Mouse (Mus musculus) cerebellum, adult (tissue): ENCODE measurements around the gene Gtf2f2.
"Not testable (repeated sequence)": the region's sequence is repeated elsewhere in the genome, so short reads cannot be mapped to it uniquely, and the experiment has no call there.

Experiments used
- ATAC-seq: cut with Nextera tagmentation; 2 replicates; pipeline ENCODE4 v1.9.2; 2017; ENCODE audit warnings: mild to moderate bottlenecking, moderate library complexity, mixed read lengths; ENCODE audit not compliant: insufficient number of reproducible peaks, low FRiP score, low TSS enrichment

The Gtf2f2 gene

GRCm38 (mm10) chr14:75931266-75931665 is 79.4 kb downstream of the Gtf2f2 start:
- no peak for ATAC-seq

- ATAC-seq: not testable (repeated sequence)
Observed at GRCm38 (mm10) chr14:75929713-75930112, 81.0 kb downstream of the Gtf2f2 start.

- no peak for ATAC-seq
Observed at GRCm38 (mm10) chr14:75923314-75924052, 87.2 kb downstream of the Gtf2f2 start.

DNA sequence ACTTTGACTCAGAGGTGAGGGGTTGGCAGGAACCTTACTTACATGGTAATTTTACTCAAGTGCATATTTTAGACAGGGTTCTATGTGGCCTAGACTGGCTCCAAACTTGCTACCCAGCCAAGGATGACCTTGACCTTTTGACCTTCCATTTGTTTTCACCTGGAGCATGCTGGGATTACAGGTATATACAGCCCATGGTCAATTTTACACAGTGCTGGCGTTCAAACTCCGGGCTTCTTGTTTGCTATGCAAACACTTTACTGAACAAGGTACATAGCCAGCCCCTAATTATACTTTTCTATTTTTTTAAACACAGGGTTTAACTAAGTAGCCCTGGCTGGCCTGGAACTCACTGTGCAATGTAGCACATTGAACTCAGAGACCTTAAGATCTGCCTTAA is 98.0 kb downstream of the Gtf2f2 start:
- ATAC-seq: no peak

DNA sequence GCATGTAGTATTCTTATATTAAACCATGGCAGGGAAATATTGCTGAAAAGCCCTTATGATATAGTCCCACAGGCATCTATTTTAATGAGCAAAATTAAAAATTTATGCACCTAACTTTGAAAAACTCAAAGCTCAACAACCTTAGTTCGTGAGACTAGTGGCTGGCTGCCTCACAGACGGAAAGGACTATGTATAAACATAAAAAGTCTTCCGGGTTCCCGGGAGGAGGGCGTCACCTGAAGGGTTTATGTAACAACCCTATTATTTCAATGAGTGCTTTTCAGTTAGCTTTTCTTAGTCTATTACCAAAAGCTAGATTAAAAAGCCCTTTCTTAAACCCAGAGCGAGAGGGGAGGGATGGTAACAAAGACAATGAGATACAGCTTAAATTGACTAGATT is 98.7 kb downstream of the Gtf2f2 start:
- ATAC-seq: no peak

GRCm38 (mm10) chr14:75906931-75907330 is 103.7 kb downstream of the Gtf2f2 start:
- no peak for ATAC-seq

DNA sequence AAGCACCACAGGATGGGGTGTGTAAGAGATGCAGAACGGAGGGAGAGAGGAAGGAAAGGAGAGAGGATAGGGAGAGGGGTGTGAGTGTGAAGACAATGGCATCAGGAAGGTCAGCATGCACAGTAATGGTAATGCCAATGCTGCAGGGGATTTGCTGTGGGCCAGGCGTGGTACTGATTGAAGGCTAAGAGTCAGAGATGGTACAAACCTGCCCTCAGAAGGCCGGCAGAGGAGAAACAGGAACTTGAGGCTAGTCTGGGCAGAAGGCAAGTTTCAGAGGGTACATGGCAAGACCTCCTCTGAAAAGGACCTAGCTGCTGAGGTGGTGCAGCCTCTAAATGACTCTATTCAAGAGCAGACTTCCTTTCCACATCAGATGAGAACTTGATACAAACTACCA is 105.7 kb downstream of the Gtf2f2 start:
- no peak for ATAC-seq

GRCm38 (mm10) chr14:75903131-75903530 is 107.5 kb downstream of the Gtf2f2 start:
- ATAC-seq: no peak

DNA sequence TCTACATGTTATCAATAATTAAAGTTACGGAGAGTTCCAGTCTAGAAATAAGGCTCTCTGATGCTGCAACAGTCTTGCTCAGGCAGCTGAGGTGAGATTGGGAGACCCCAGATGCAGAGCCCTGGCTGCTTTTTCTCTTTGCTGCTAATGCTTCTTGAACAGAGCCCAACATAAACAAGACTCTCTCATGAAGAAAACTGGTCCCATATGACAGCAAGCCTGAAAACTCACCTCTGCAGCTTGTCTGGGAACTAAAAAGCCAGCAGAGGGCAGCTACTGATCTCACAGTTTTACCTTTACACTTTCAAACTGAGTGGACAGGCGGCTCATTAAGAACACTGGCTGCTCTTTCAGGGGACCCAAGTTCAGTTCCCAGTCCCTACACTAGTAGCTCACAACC is 108.7 kb downstream of the Gtf2f2 start:
- ATAC-seq: no peak

GRCm38 (mm10) chr14:75900793-75901499 is 109.7 kb downstream of the Gtf2f2 start:
- ATAC-seq: no peak

- ATAC-seq: peak; percentile 93
Observed at GRCm38 (mm10) chr14:75899566-75899965, 111.1 kb downstream of the Gtf2f2 start.

GRCm38 (mm10) chr14:75892118-75892517 is 118.5 kb downstream of the Gtf2f2 start:
- ATAC-seq: no peak

DNA sequence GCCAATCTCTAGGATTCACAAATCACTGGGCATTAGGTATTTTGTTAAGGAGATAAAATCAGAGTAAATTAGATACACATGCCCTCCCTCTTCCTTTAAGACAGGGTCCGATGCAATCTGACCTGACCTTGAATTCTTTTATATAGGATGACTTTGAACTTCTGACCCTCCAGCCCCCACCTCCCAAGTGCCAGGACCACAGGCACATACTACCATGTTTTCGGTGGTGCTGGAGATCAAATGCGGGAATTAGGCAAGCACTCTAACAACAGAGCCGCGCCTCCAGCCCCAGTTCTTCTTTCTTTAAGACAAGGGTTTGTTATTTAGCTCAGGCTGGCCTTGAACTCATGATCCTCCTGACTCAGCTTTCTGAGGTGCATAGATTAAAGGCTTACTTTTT is 126.8 kb downstream of the Gtf2f2 start:
- ATAC-seq: no peak

GRCm38 (mm10) chr14:75883330-75883729 is 127.3 kb downstream of the Gtf2f2 start:
- no peak for ATAC-seq

- no peak for ATAC-seq
Observed at GRCm38 (mm10) chr14:75881856-75882255, 128.8 kb downstream of the Gtf2f2 start.

GRCm38 (mm10) chr14:75878980-75879379 is 131.7 kb downstream of the Gtf2f2 start:
- ATAC-seq: no peak

- ATAC-seq: no peak
Observed at GRCm38 (mm10) chr14:75877297-75877696, 133.4 kb downstream of the Gtf2f2 start.

DNA sequence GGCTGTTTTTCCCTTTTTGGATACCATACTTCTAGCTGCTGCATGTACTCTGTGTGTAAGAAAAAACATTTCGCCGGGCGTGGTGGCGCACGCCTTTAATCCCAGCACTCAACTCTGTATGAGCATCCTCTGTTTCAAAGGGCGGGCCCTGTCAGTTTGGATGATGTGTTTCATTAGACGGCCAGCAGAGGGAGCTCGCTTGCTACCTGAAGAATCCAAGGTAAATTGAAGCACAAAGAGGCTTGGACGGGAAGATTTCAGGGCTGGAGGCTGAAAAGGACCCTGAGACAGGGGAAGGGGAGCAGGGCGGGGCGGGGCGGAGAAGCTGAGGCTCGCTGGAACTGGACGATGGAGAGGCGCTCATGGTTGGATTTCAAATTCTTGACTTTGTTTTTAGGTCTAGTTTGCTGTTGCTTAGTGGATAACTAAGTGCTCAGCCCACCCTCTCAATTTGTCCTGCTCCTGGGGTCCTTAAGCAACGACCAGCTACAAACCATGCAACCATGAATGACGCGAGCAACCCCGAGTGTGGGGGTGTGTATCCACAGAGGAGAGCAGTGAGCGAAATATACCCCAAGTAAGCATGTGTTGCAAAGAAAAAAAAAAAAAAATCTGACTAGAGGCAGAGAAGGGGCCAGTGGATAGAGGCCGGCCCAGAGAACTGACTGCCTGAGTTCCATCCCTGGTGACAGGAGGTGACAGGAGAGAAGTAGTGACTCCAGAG is 134.2 kb downstream of the Gtf2f2 start:
- ATAC-seq: peak; percentile 77; the same call in 1 of the 2 replicates

DNA sequence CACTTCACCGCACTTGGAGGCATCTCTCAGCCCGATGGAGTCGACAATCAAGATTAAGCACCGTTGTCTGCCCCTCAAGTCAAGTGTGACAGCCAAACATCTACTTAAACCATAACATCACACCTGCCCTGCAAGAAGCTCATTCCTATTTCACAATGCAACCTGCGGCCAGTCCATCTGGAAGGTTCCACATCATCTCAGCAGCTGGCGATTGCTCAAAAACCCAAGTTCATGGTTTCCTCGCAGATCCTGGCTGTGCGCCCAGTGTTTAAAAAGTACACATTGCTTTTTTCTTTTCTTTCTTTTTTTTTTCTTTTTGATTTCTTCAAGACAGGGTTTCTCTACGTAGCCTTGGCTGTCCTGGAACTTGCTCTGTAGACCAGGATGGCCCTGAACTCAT is 137.1 kb downstream of the Gtf2f2 start:
- ATAC-seq: no peak

DNA sequence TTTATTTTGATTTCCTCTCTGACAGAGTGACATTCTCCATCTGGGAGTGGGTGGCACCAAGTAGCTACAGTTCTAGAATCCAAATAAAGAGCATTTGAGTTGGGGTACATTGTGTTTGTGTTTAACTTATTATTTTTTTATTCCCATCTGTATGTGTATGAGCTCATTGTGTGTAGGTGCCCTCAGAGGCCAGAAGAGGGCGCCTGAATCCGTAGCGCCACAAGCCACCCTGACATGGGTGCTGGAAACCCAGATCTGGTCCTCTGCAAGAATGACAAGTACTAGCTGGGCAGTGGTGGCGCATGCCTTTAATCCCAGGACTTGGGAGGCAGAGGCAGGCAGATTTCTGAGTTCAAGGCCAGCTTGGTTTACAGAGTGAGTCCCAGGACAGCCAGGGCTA is 138.9 kb downstream of the Gtf2f2 start:
- no peak for ATAC-seq

DNA sequence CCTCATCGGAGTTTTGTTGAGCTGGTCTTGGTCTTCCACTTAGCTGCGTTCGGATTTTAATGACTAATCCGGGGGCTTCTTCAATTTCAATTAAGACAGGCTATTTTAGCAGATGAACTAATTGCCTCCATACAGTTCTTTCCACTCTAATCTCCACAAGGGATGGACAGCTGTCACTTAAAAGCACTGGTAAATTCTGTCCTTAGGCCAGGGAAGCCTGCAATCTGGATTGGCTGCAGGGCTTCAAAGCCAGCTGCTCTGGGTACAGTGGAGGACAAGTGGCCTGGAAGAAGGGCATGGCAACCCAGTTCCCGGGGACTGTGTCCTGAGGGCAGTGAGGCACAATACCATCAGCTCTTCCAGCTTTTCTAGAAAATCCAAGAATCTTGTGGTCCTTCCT is 139.6 kb downstream of the Gtf2f2 start:
- no peak for ATAC-seq
